Mouse (Mus musculus): ENCODE results near the gene I0C0044D17Rik. TPM values are rescaled to one million over a fixed set of nuclear protein-coding genes. Genes with fewer than 3 reads are reported as not detected.
A peak's percentile ranks its signal among the peaks of the same experiment; 100 is the strongest.

I0C0044D17Rik gene
- polyA plus RNA-seq, 1 experiment from 2014 or later = not detected

DNA sequence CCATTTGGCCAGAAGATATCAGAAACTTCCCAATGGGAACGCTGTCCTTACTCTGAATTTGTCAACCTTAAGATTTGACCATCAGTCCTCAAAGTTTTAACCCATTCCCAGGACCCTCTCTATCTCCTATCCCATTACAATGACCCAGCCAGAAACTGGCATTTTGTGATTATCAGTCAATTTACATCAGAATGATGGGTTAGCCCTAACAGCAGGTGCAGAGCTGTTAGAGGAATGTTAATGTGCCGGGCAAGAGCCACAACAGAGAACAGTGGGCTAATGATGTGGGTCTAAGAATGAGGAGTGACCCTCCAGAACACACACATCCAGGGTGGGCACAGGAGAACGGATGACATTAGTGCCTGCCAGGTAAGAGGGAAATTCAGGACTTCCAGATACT lies 37.4 kb downstream of the I0C0044D17Rik start:
- H3K4me3 ChIP-seq (ENCODE audit: low read depth, low read length) = no peak overlapping the region
- no peak for ATAC-seq (replicated peaks; ENCODE audit: insufficient number of reproducible peaks, low FRiP score, low TSS enrichment, low read depth)
- H3K27ac ChIP-seq (replicated peaks; ENCODE audit: low read depth, low read length) = no peak overlapping the region

DNA sequence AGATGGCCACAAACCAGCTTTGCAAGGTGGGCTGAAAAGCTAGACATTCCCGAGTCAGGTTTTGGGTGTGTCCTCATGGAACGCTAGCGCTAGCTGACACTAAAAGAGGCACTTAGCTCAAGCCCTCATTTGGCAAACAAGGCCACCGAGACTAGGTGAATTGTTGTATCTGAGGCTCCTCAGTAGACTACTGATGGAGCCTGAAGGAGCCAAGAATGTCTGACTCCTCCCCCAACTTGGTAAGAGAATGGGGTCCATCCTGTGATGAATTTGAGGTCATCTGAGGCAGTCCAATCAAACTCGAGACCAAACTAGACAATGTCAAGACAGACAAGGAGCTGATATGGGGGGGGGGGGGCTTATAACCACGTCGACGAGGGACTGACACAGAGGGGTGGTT lies 37.8 kb downstream of the I0C0044D17Rik start:
- Histone ChIP-seq H3K4me1 (ENCODE audit: control insufficient read depth, insufficient read depth, low read length) (no peaks in the 10 kb centered on the region), H3K27ac (replicated peaks; ENCODE audit: low read depth, low read length) (no peak overlapping the region), H3K9me3 (replicated peaks; ENCODE audit: control insufficient read depth, low read length) (no peaks in the 10 kb centered on the region), H3K36me3 (replicated peaks; ENCODE audit: control insufficient read depth, insufficient read depth, low read depth, low read length) (no peaks in the 10 kb centered on the region; the same call in 1 of the 2 replicates), H3K4me2 (ENCODE audit: low read depth, low read length) (no peak overlapping the region), H3K27me3 (ENCODE audit: control insufficient read depth, insufficient read depth, low read length) (no peaks in the 10 kb centered on the region), H3K9ac (replicated peaks; ENCODE audit: low read length) (no peak overlapping the region), H3K4me3 (ENCODE audit: low read depth, low read length) (no peak overlapping the region)
- 43% methylated on average over 8 of the region's 8 CpGs for WGBS
- no peak for ATAC-seq (replicated peaks; ENCODE audit: insufficient number of reproducible peaks, low FRiP score, low TSS enrichment, low read depth)
- DNase-seq (ENCODE audit: low spot score) = no peak

More for the DNA sequence above, 37.4 kb downstream of the I0C0044D17Rik start:
- DNase-seq (ENCODE audit: low spot score) = no peak
- H3K9me3 ChIP-seq (replicated peaks; ENCODE audit: control insufficient read depth, low read length) = no peaks in the 10 kb centered on the region
- H3K36me3 ChIP-seq (replicated peaks; ENCODE audit: control insufficient read depth, insufficient read depth, low read depth, low read length) = no peaks in the 10 kb centered on the region; the same call in 1 of the 2 replicates
- WGBS = 38% methylated on average over 3 of the region's 3 CpGs
- no peaks in the 10 kb centered on the region for H3K27me3 ChIP-seq (ENCODE audit: control insufficient read depth, insufficient read depth, low read length)
- H3K4me1 ChIP-seq (ENCODE audit: control insufficient read depth, insufficient read depth, low read length) = no peaks in the 10 kb centered on the region
- no peak overlapping the region for H3K9ac ChIP-seq (replicated peaks; ENCODE audit: low read length)
- H3K4me2 ChIP-seq (ENCODE audit: low read depth, low read length) = no peak overlapping the region

DNA sequence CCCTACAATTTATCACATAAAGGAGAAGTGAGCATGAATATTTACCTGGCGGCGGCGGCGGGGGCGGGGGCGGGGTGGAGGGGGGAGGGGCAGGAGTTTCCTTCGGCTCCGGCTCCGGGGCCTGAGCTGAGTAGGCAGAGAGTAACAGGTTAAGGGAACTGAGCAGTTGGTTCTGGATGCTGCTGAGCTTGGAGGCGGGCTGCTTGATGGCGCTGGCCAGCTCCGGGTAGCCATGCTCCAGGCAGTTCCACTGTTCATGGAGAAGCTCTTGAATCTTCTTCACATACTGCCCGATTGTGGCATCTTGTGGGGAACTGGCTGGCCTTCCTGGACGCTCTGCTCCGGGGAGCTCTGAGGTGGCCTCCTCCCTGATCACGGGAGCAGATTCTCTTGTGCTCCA lies 45.4 kb downstream of the I0C0044D17Rik start:
- no peak for DNase-seq (ENCODE audit: low spot score)
- Histone ChIP-seq H3K36me3 (replicated peaks; ENCODE audit: control insufficient read depth, insufficient read depth, low read depth, low read length) (no peaks in the 10 kb centered on the region; the same call in 1 of the 2 replicates), H3K27me3 (ENCODE audit: control insufficient read depth, insufficient read depth, low read length) (no peaks in the 10 kb centered on the region), H3K27ac (replicated peaks; ENCODE audit: low read depth, low read length) (0 out of 2 replicates have a peak overlapping the region, but pooled peaks have one; percentile 5), H3K4me2 (ENCODE audit: low read depth, low read length) (no peak overlapping the region), H3K9ac (replicated peaks; ENCODE audit: low read length) (no peak overlapping the region; the same call in 1 of the 2 replicates), H3K4me3 (ENCODE audit: low read depth, low read length) (no peak overlapping the region), H3K4me1 (ENCODE audit: control insufficient read depth, insufficient read depth, low read length) (peaks cover 5% of the 10 kb centered on the region), H3K9me3 (replicated peaks; ENCODE audit: control insufficient read depth, low read length) (no peaks in the 10 kb centered on the region)
- 17% methylated on average over 16 of the region's 16 CpGs for WGBS
- ATAC-seq (replicated peaks; ENCODE audit: insufficient number of reproducible peaks, low FRiP score, low TSS enrichment, low read depth) = no peak

DNA sequence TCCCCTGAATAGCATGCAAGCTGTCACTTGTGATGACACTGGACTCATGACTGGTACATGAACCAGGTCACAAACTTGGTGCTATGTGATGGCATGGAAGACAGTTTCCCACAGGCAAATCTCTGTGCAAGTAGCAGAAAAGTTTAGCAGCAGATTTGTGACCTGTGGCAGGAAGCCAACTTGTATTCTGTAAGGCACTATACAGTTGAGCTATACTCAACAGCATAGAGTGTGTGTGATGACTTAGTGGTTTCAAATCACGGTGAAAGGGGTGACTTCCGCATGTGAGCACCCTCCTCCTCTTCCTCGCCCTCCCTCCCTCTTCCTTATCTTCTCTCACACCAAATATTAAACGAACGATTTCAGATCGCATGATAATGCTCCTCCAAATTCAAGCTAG lies 46.2 kb downstream of the I0C0044D17Rik start:
- Histone ChIP-seq H3K4me2 (ENCODE audit: low read depth, low read length) (no peak overlapping the region), H3K36me3 (replicated peaks; ENCODE audit: control insufficient read depth, insufficient read depth, low read depth, low read length) (no peaks in the 10 kb centered on the region; the same call in 1 of the 2 replicates), H3K27ac (replicated peaks; ENCODE audit: low read depth, low read length) (peak overlapping the region; percentile 44; the same call in 1 of the 2 replicates), H3K27me3 (ENCODE audit: control insufficient read depth, insufficient read depth, low read length) (no peaks in the 10 kb centered on the region), H3K9me3 (replicated peaks; ENCODE audit: control insufficient read depth, low read length) (no peaks in the 10 kb centered on the region), H3K4me1 (ENCODE audit: control insufficient read depth, insufficient read depth, low read length) (peaks cover 5% of the 10 kb centered on the region), H3K4me3 (ENCODE audit: low read depth, low read length) (no peak overlapping the region), H3K9ac (replicated peaks; ENCODE audit: low read length) (no peak overlapping the region)
- ATAC-seq (replicated peaks; ENCODE audit: insufficient number of reproducible peaks, low FRiP score, low TSS enrichment, low read depth) (no peak), DNase-seq (ENCODE audit: low spot score) (no peak)
- WGBS = 89% methylated on average over 6 of the region's 6 CpGs

DNA sequence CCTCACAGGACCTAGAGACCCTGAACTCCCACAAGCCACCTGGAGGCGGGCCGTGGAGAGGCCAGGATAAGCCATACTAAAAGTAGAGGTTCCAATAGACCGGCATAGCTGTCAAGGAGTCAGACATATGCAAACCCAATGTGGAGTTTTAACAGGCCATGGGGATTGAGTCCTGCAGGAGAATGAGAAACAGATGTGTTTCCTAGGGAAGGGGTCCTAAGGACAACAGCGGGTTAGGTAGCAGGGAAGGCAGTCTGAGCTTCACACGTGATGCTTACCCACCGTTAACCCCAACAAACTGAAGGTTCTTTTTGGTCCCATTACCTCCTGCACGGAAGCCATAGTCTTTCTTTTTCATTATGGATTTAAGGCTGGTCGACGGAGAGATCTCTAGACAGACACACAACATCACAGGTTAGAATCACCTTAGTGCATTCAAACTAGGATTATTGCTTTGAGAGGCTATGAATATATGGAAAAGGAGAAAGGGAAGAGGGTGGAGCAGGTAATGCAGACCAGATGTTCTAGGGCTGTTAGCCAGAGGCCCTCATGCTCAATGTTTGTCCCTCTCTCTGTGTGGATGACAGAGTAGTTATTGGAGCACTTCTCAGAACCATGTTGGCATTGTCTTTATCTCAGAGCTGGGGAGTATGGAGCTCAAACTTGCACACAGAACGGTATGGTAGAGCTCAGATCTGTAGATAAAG lies 46.8 kb downstream of the I0C0044D17Rik start:
- ATAC-seq (replicated peaks; ENCODE audit: insufficient number of reproducible peaks, low FRiP score, low TSS enrichment, low read depth) (peak; percentile 65), DNase-seq (ENCODE audit: low spot score) (peak; percentile 86)
- Histone ChIP-seq H3K9ac (replicated peaks; ENCODE audit: low read length) (no peak overlapping the region), H3K4me1 (ENCODE audit: control insufficient read depth, insufficient read depth, low read length) (peaks cover 5% of the 10 kb centered on the region), H3K4me3 (ENCODE audit: low read depth, low read length) (no peak overlapping the region), H3K27me3 (ENCODE audit: control insufficient read depth, insufficient read depth, low read length) (no peaks in the 10 kb centered on the region), H3K27ac (replicated peaks; ENCODE audit: low read depth, low read length) (peak overlapping the region; percentile 62), H3K4me2 (ENCODE audit: low read depth, low read length) (no peak overlapping the region), H3K36me3 (replicated peaks; ENCODE audit: control insufficient read depth, insufficient read depth, low read depth, low read length) (no peaks in the 10 kb centered on the region; the same call in 1 of the 2 replicates), H3K9me3 (replicated peaks; ENCODE audit: control insufficient read depth, low read length) (no peaks in the 10 kb centered on the region)
- 35% methylated on average over 10 of the region's 10 CpGs for WGBS

DNA sequence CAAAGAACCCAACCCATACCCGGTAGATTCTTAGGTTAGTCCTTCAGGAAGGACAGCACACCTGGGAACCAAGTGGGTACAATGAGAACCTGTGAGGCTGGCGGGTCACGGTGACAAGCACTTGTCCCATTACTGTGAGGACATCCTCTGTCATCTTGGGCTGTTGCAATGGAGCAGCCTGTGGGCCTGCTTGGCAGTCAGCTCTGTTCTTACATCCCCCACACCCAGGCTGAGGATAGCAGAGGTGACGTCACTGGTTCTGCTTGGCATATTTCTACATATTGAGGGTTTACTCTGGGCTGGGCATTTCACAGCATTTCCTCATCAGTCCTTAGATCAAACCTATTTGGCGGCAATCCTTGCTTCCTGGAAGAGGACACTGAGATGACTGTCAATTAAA lies 49.9 kb downstream of the I0C0044D17Rik start:
- no peaks in the 10 kb centered on the region for H3K36me3 ChIP-seq (replicated peaks; ENCODE audit: control insufficient read depth, insufficient read depth, low read depth, low read length)
- no peak overlapping the region for H3K9ac ChIP-seq (replicated peaks; ENCODE audit: low read length)
- H3K9me3 ChIP-seq (replicated peaks; ENCODE audit: control insufficient read depth, low read length) = no peaks in the 10 kb centered on the region
- H3K4me3 ChIP-seq (ENCODE audit: low read depth, low read length) = no peak overlapping the region
- H3K27me3 ChIP-seq (ENCODE audit: control insufficient read depth, insufficient read depth, low read length) = no peaks in the 10 kb centered on the region
- no peak overlapping the region for H3K27ac ChIP-seq (replicated peaks; ENCODE audit: low read depth, low read length)
- 91% methylated on average over 5 of the region's 5 CpGs for whole genome bisulfite sequencing
- H3K4me2 ChIP-seq (ENCODE audit: low read depth, low read length) = no peak overlapping the region
- ATAC-seq (replicated peaks; ENCODE audit: insufficient number of reproducible peaks, low FRiP score, low TSS enrichment, low read depth) (no peak), DNase-seq (ENCODE audit: low spot score) (no peak)
- H3K4me1 ChIP-seq (ENCODE audit: control insufficient read depth, insufficient read depth, low read length) = peaks cover 3% of the 10 kb centered on the region

Other genes starting within 250 kb of the I0C0044D17Rik start
- 0.24 and 0.32 TPM in 2 replicates for gene L1td1, start 97.1 kb downstream of the I0C0044D17Rik start, polyA plus RNA-seq (2014; fragmentation: Nextera tagmentation; extraction: Ambion mirVana)
- 3.3 and 3.9 TPM in 2 replicates for gene Kank4, start 6.3 kb downstream of the I0C0044D17Rik start, polyA plus RNA-seq (2014; fragmentation: Nextera tagmentation; extraction: Ambion mirVana)
- gene Usp1, start 100.0 kb upstream of the I0C0044D17Rik start, polyA plus RNA-seq (2014; fragmentation: Nextera tagmentation; extraction: Ambion mirVana) = 135 and 138 TPM in 2 replicates
- 0.42 and 0.77 TPM in 2 replicates for gene Angptl3, start 207.1 kb upstream of the I0C0044D17Rik start, polyA plus RNA-seq (2014; fragmentation: Nextera tagmentation; extraction: Ambion mirVana)

All from embryonic facial prominence, embryonic 11.5 days (tissue).